Mouse (Mus musculus) bone marrow macrophage, adult 2 months (primary cell): ENCODE data around the gene Rap1gap2. TPM values are rescaled to one million over a fixed set of nuclear protein-coding genes. Genes with fewer than 3 reads are reported as not detected.

Experiments
- H3K27ac ChIP-seq: 2 replicates; pipeline ENCODE4 v1.5.1; 2012; ENCODE audit warnings: low read depth, low read length; ENCODE audit not compliant: insufficient read depth
- H3K4me1 ChIP-seq: 2 replicates; pipeline ENCODE4 v1.6.1; 2012; ENCODE audit warnings: low read length; ENCODE audit not compliant: control insufficient read depth, insufficient read depth
- H3K4me3 ChIP-seq: 2 replicates; pipeline ENCODE4 v1.5.1; 2012; ENCODE audit warnings: mild to moderate bottlenecking, low read length, moderate library complexity; ENCODE audit not compliant: insufficient read depth
- CTCF ChIP-seq: IDR thresholded peaks from 2 replicates; pipeline ENCODE4 v1.5.1; 2012; ENCODE audit warnings: low read depth, mild to moderate bottlenecking, low read length, moderate library complexity
- POLR2A ChIP-seq: IDR thresholded peaks from 2 replicates; pipeline ENCODE4 v1.6.1; 2012; ENCODE audit warnings: mild to moderate bottlenecking, low read depth, low read length, borderline replicate concordance
- polyA plus RNA-seq: library from polyadenylated mRNA; stranded (reverse); fragments of >200 nt; gene quantifications from 2 replicates; pipeline ENCODE4 v1.2.4, GENCODE M21; 2012; ENCODE audit not compliant: missing spikeins, insufficient read depth, insufficient read length

Gene Rap1gap2
- polyA plus RNA-seq, 1 experiment = 0.63 TPM

GRCm38 (mm10) chr11:74575940-74576339 is 34.8 kb downstream of the Rap1gap2 start:
- Histone ChIP-seq H3K27ac (no peak overlapping the region), H3K4me1 (peaks cover 21% of the 10 kb centered on the region), H3K4me3 (no peak overlapping the region)
- TF ChIP-seq POLR2A (no peak), CTCF (no peak)

GRCm38 (mm10) chr11:74574768-74575434 is 35.8 kb downstream of the Rap1gap2 start:
- Histone ChIP-seq H3K27ac (no peak overlapping the region), H3K4me3 (no peak overlapping the region), H3K4me1 (peaks cover 21% of the 10 kb centered on the region)
- no peak for TF ChIP-seq CTCF
- TF ChIP-seq POLR2A = no peak

- Histone ChIP-seq H3K4me1 (peaks cover 21% of the 10 kb centered on the region), H3K27ac (no peak overlapping the region), H3K4me3 (no peak overlapping the region)
- no peak for TF ChIP-seq POLR2A
- no peak for TF ChIP-seq CTCF
Measured at GRCm38 (mm10) chr11:74572459-74573061, 38.2 kb downstream of the Rap1gap2 start.

- H3K27ac ChIP-seq = no peak overlapping the region
- TF ChIP-seq POLR2A = no peak
- TF ChIP-seq CTCF = no peak
- peaks cover 11% of the 10 kb centered on the region for H3K4me1 ChIP-seq
- H3K4me3 ChIP-seq = no peak overlapping the region
Measured at GRCm38 (mm10) chr11:74569735-74570134, 41.0 kb downstream of the Rap1gap2 start.

- H3K27ac ChIP-seq = no peak overlapping the region
- TF ChIP-seq CTCF (no peak), POLR2A (no peak)
- no peak overlapping the region for H3K4me3 ChIP-seq
- peaks cover 11% of the 10 kb centered on the region for H3K4me1 ChIP-seq
Measured at GRCm38 (mm10) chr11:74568463-74568862, 42.3 kb downstream of the Rap1gap2 start.

- Histone ChIP-seq H3K4me3 (no peak overlapping the region), H3K27ac (no peak overlapping the region), H3K4me1 (peaks cover 6% of the 10 kb centered on the region)
- TF ChIP-seq POLR2A (no peak), CTCF (no peak)
Measured at GRCm38 (mm10) chr11:74568004-74568403, 42.7 kb downstream of the Rap1gap2 start.

- Histone ChIP-seq H3K27ac (no peak overlapping the region), H3K4me3 (no peak overlapping the region), H3K4me1 (no peaks in the 10 kb centered on the region)
- TF ChIP-seq CTCF (no peak), POLR2A (no peak)
Measured at GRCm38 (mm10) chr11:74566326-74566874, 44.3 kb downstream of the Rap1gap2 start.

- Histone ChIP-seq H3K27ac (no peak overlapping the region), H3K4me3 (no peak overlapping the region), H3K4me1 (no peaks in the 10 kb centered on the region)
- TF ChIP-seq POLR2A = no peak
- no peak for TF ChIP-seq CTCF
Measured at GRCm38 (mm10) chr11:74561392-74561791, 49.3 kb downstream of the Rap1gap2 start.

GRCm38 (mm10) chr11:74560600-74561227 is 50.0 kb downstream of the Rap1gap2 start:
- H3K4me1 ChIP-seq = no peaks in the 10 kb centered on the region
- no peak overlapping the region for H3K27ac ChIP-seq
- TF ChIP-seq POLR2A = no peak
- no peak for TF ChIP-seq CTCF
- no peak overlapping the region for H3K4me3 ChIP-seq

- H3K27ac ChIP-seq = no peak overlapping the region
Measured at GRCm38 (mm10) chr11:74559793-74560433, 50.8 kb downstream of the Rap1gap2 start.

More at GRCm38 (mm10) chr11:74559793-74560433, 50.8 kb downstream of the Rap1gap2 start:
- Histone ChIP-seq H3K4me1 (no peaks in the 10 kb centered on the region), H3K4me3 (no peak overlapping the region)
- no peak for TF ChIP-seq POLR2A
- TF ChIP-seq CTCF = no peak
